Mouse (Mus musculus): ENCODE measurements around the gene Slc25a11.

GRCm38 (mm10) chr11:70657573-70657972 is 10.3 kb upstream of the Slc25a11 start:
- TF ChIP-seq CTCF (IDR thresholded peaks at IDR 0.05; ENCODE audit: borderline replicate concordance, insufficient read depth, low read depth, low read length) (no peak), POLR2A (IDR thresholded peaks at IDR 0.05; ENCODE audit: borderline replicate concordance, insufficient read depth, low read length) (no peak)
